Mouse (Mus musculus) bone marrow, adult 2 months (tissue): ENCODE measurements around the gene Spata13.

Experiments
- CTCF ChIP-seq: fragments of 200-500 bp; IDR thresholded peaks from 2 replicates; pipeline ENCODE4 v1.5.1; 2011; ENCODE audit warnings: low read length, control low read depth; ENCODE audit not compliant: control insufficient read depth, insufficient read depth
- POLR2A ChIP-seq: fragments of 200-500 bp; IDR thresholded peaks from 2 replicates; pipeline ENCODE4 v1.6.1; 2011; ENCODE audit warnings: low read depth, mild to moderate bottlenecking, control low read depth, low read length, borderline replicate concordance; ENCODE audit not compliant: control insufficient read depth

DNA sequence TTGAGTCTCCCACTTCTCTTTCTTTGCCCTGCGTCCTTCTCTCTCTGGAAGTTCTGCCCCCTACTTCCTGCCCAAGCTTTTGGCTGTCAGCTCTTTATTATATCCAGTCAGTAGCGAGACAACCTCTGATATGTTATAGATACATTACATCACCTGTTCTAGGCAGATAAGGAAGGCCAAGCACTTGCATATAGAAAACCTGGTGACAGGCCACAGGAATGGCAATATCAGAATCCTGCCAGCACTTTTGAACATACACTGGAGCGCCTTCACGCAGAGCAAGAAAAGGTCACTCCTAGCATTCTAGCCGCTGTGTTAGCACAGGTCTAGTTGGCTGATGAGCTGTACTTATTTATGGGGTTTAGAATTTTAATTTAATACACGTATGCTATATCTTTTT, 70.7 kb downstream of the Spata13 start:
- TF ChIP-seq CTCF (no peak), POLR2A (no peak)
